ENCODE assay signal across 26 mouse cellular contexts in genomic region chr3:135605474-135605873, GRCm38 (mm10).
A peak's percentile ranks its signal among the peaks of the same experiment; 100 is the strongest.
DNase-seq lines count a peak whose midpoint lies in the region; ATAC-seq and TF ChIP-seq lines count a peak whose summit lies in the region.
"Had no signal": no experiment of that assay in that cellular context is flagged by ENCODE, and none has a peak within 500 bp of the region (broad histone marks: within the 10 kb centered on the region; RNA-seq: fewer than 3 reads in every experiment).

No protein-coding gene starts in this region.

- H3K9ac ChIP-seq in lung, embryonic 16.5 days (ENCODE audit: low read length) = no peak overlapping the region
- H3K9ac ChIP-seq in stomach, embryonic 16.5 days (ENCODE audit: low read length) = no peak overlapping the region
- H3K9ac ChIP-seq: hindbrain, embryonic 15.5 days; liver, embryonic 13.5 days; midbrain, embryonic 12.5 days; neural tube, embryonic 15.5 days had no signal

- no peak for TF ChIP-seq POLR2A in kidney, adult 2 months (IDR thresholded peaks at IDR 0.05; ENCODE audit: low read depth, low read length)

- no peak for TF ChIP-seq CTCF in kidney, adult 2 months (conservative IDR thresholded peaks at IDR 0.05; ENCODE audit: insufficient read depth, insufficient read length, low read depth, low read length)

- WGBS in heart, embryonic 10.5 days = 62% methylated on average over 4 of the region's 4 CpGs
- WGBS in kidney, adult 2 months = 82% methylated on average over 4 of the region's 4 CpGs
- 41% methylated on average over 4 of the region's 4 CpGs for whole genome bisulfite sequencing in lung, embryonic 16.5 days
- WGBS in stomach, embryonic 16.5 days = 38% methylated on average over 4 of the region's 4 CpGs

- H3K36me3 ChIP-seq in heart, embryonic 10.5 days = peaks cover 65% of the 10 kb centered on the region
- peaks cover 3% of the 10 kb centered on the region for H3K36me3 ChIP-seq in kidney, adult 2 months (ENCODE audit: control insufficient read depth, insufficient read depth, low read length)
- peaks cover 21% of the 10 kb centered on the region for H3K36me3 ChIP-seq in lung, embryonic 16.5 days (ENCODE audit: control insufficient read depth, insufficient read depth, low read length)
- peaks cover 4% of the 10 kb centered on the region; the same call in 1 of the 2 replicates for H3K36me3 ChIP-seq in stomach, embryonic 16.5 days (ENCODE audit: control insufficient read depth, insufficient read depth, low read length)

- peaks cover 61% of the 10 kb centered on the region for H3K4me1 ChIP-seq in heart, embryonic 10.5 days
- H3K4me1 ChIP-seq in kidney, adult 2 months (ENCODE audit: control insufficient read depth, insufficient read depth, low read length) = no peaks in the 10 kb centered on the region
- peaks cover 27% of the 10 kb centered on the region for H3K4me1 ChIP-seq in lung, embryonic 16.5 days (replicated peaks; ENCODE audit: control insufficient read depth, insufficient read depth, low read length)
- H3K4me1 ChIP-seq in stomach, embryonic 16.5 days (ENCODE audit: control insufficient read depth, insufficient read depth, low read length) = peaks cover 18% of the 10 kb centered on the region
- H3K4me1 ChIP-seq: hindbrain, embryonic 15.5 days; limb, embryonic 10.5 days; midbrain, embryonic 12.5 days had no signal

- H3K4me2 ChIP-seq in lung, embryonic 16.5 days (ENCODE audit: low read depth, low read length) = no peak overlapping the region
- no peak overlapping the region for H3K4me2 ChIP-seq in stomach, embryonic 16.5 days (ENCODE audit: low read depth, low read length)
- H3K4me2 ChIP-seq: hindbrain, embryonic 15.5 days; liver, embryonic 13.5 days; midbrain, embryonic 12.5 days; neural tube, embryonic 15.5 days had no signal

- intact Hi-C loops in left cerebral cortex, postnatal 36 days (cut with DNase I) = no loop called here

- H3K27me3 ChIP-seq in heart, embryonic 10.5 days (ENCODE audit: insufficient read depth, poor library complexity, severe bottlenecking) = no peaks in the 10 kb centered on the region
- H3K27me3 ChIP-seq in kidney, adult 2 months (replicated peaks; ENCODE audit: control insufficient read depth, insufficient read depth, low read length) = no peaks in the 10 kb centered on the region
- no peaks in the 10 kb centered on the region for H3K27me3 ChIP-seq in lung, embryonic 16.5 days (ENCODE audit: control insufficient read depth, insufficient read depth, low read depth, low read length)
- no peaks in the 10 kb centered on the region for H3K27me3 ChIP-seq in stomach, embryonic 16.5 days (ENCODE audit: control insufficient read depth, insufficient read depth, low read length)
- H3K27me3 ChIP-seq: CH12.LX; hindbrain, embryonic 15.5 days; liver, embryonic 13.5 days; midbrain, embryonic 12.5 days; neural tube, embryonic 15.5 days; Patski had no signal

- DNase-seq in heart, embryonic 10.5 days (ENCODE audit: low spot score) = no peak
- no peak for DNase-seq in heart, adult 18-20 months
- no peak for DNase-seq in kidney, adult 2 months
- no peak for DNase-seq in kidney, adult 11 months
- no peak for DNase-seq in lung, postnatal 14 days
- no peak for DNase-seq in left cerebral cortex, postnatal 36 days (ENCODE audit: low spot score in 2 of 2)
- DNase-seq: adrenal gland, adult 8-10 months; B cell, adult 2 months; cerebellum, adult 2 months; cerebellum, postnatal 25 days; gastrocnemius, adult 2 months; kidney, adult 9 months; kidney, postnatal 14 days; liver, embryonic 13.5 days; right cerebral cortex, adult 18-20 months; right cerebral cortex, postnatal 4 days had no signal

- H3K27ac ChIP-seq in heart, embryonic 10.5 days = peak overlapping the region; percentile 57; the same call in 1 of the 2 replicates
- 0 out of 2 replicates have a peak overlapping the region, but pooled peaks have one; percentile 33 for H3K27ac ChIP-seq in kidney, adult 2 months (ENCODE audit: insufficient read depth, low read depth, low read length)
- peak overlapping the region; percentile 81 for H3K27ac ChIP-seq in lung, embryonic 16.5 days (ENCODE audit: low read length)
- H3K27ac ChIP-seq in stomach, embryonic 16.5 days (ENCODE audit: low read length) = peak overlapping the region; percentile 64
- H3K27ac ChIP-seq: gastrocnemius, adult 2 months; hindbrain, embryonic 15.5 days; limb, embryonic 10.5 days; midbrain, embryonic 12.5 days; neural tube, embryonic 15.5 days had no signal

- no peaks in the 10 kb centered on the region for H3K9me3 ChIP-seq in heart, embryonic 10.5 days
- no peaks in the 10 kb centered on the region for H3K9me3 ChIP-seq in lung, embryonic 16.5 days (ENCODE audit: control insufficient read depth, low read length)
- no peaks in the 10 kb centered on the region for H3K9me3 ChIP-seq in stomach, embryonic 16.5 days (replicated peaks; ENCODE audit: control insufficient read depth, low read length)
- H3K9me3 ChIP-seq: G1E; hindbrain, embryonic 15.5 days; limb, embryonic 10.5 days; liver, embryonic 13.5 days; midbrain, embryonic 12.5 days; neural tube, embryonic 15.5 days had no signal

- peak; percentile 51 for ATAC-seq in lung, embryonic 16.5 days (ENCODE audit: low read depth)
- no peak for ATAC-seq in stomach, embryonic 16.5 days (ENCODE audit: insufficient read depth, low FRiP score)
- ATAC-seq: forebrain, embryonic 14.5 days; Patski had no signal

- no peak overlapping the region for H3K4me3 ChIP-seq in heart, embryonic 10.5 days
- no peak overlapping the region for H3K4me3 ChIP-seq in kidney, adult 2 months (ENCODE audit: insufficient read depth, low read depth, low read length)
- no peak overlapping the region for H3K4me3 ChIP-seq in lung, embryonic 16.5 days (ENCODE audit: low read length)
- H3K4me3 ChIP-seq in stomach, embryonic 16.5 days (replicated peaks; ENCODE audit: low read length) = no peak overlapping the region
- H3K4me3 ChIP-seq: gastrocnemius, adult 2 months; hindbrain, embryonic 15.5 days; limb, embryonic 10.5 days; liver, embryonic 13.5 days; midbrain, embryonic 12.5 days; neural tube, embryonic 15.5 days had no signal
